Mouse (Mus musculus) embryonic fibroblast, embryonic 13.5 days (primary cell): ENCODE measurements around the gene Vps37d. TPM values are rescaled to one million over a fixed set of nuclear protein-coding genes. Genes with fewer than 3 reads are reported as not detected.

ENCODE experiments used
- H3K27ac ChIP-seq: 2 replicates; pipeline ENCODE4 v1.5.1; 2012; ENCODE audit warnings: low read length, control low read depth, inconsistent platforms; ENCODE audit not compliant: insufficient read depth
- H3K4me1 ChIP-seq: 2 replicates; pipeline ENCODE4 v1.6.1; 2011; ENCODE audit warnings: low read length; ENCODE audit not compliant: control insufficient read depth, insufficient read depth
- H3K4me3 ChIP-seq: 2 replicates; pipeline ENCODE4 v1.5.1; 2011; ENCODE audit warnings: mild to moderate bottlenecking, control low read depth, low read length; ENCODE audit not compliant: insufficient read depth
- CTCF ChIP-seq: IDR thresholded peaks from 2 replicates; pipeline ENCODE4 v1.5.1; 2011; ENCODE audit warnings: mild to moderate bottlenecking, control low read depth, low read length, moderate library complexity, borderline replicate concordance; ENCODE audit not compliant: insufficient read depth
- POLR2A ChIP-seq: IDR thresholded peaks from 2 replicates; pipeline ENCODE4 v1.6.1; 2011; ENCODE audit warnings: low read depth, mild to moderate bottlenecking, control low read depth, low read length, moderate library complexity
- polyA plus RNA-seq: library from polyadenylated mRNA; stranded (reverse); fragments of >200 nt; gene quantifications from 2 replicates; pipeline ENCODE4 v1.2.4, GENCODE M21; 2011; ENCODE audit warnings: low read depth; ENCODE audit not compliant: missing spikeins, insufficient read length

Gene Vps37d
- polyA plus RNA-seq, 1 experiment, result 3.0 TPM

- no peak overlapping the region for H3K4me3 ChIP-seq
- H3K4me1 ChIP-seq, result no peaks in the 10 kb centered on the region
- peak; percentile 65; the same call in 1 of the 2 replicates for TF ChIP-seq CTCF
- TF ChIP-seq POLR2A, result no peak
- no peak overlapping the region for H3K27ac ChIP-seq
Measured at GRCm38 (mm10) chr5:135107521-135108501, 29.7 kb upstream of the Vps37d start.

DNA sequence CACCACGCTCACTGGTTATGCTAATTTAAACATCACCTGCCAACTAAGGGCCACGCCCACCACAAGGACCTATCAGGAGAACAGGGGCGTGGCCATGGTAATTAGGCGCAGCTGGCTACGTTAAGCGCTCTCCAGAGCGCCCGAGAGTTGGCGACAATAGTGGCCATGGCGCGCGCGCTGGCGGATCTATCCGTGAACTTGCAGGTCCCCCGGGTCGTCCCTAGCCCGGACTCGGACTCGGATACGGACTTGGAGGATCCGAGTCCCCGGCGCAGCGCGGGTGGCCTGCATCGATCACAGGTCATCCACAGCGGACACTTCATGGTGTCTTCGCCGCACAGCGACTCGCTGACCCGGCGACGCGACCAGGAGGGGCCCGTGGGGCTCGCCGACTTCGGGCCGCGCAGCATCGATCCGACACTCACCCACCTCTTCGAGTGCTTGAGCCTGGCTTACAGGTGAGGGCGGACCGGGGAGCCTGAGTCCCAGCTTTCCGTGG, 28.7 kb upstream of the Vps37d start:
- no peak for TF ChIP-seq CTCF
- no peak for TF ChIP-seq POLR2A
- H3K4me1 ChIP-seq, result no peaks in the 10 kb centered on the region
- no peak overlapping the region for H3K27ac ChIP-seq
- peak overlapping the region; percentile 19; the same call in 1 of the 2 replicates for H3K4me3 ChIP-seq

- TF ChIP-seq POLR2A, result no peak
- no peak for TF ChIP-seq CTCF
- Histone ChIP-seq H3K27ac (no peak overlapping the region), H3K4me1 (no peaks in the 10 kb centered on the region), H3K4me3 (no peak overlapping the region)
Measured at GRCm38 (mm10) chr5:135103999-135104660, 26.1 kb upstream of the Vps37d start.

- Histone ChIP-seq H3K4me3 (no peak overlapping the region), H3K4me1 (no peaks in the 10 kb centered on the region), H3K27ac (no peak overlapping the region)
- TF ChIP-seq POLR2A (no peak), CTCF (no peak)
Measured at GRCm38 (mm10) chr5:135100981-135101380, 22.9 kb upstream of the Vps37d start.

- TF ChIP-seq CTCF, result no peak
- no peak for TF ChIP-seq POLR2A
- no peak within 1 kb of the TSS for H3K27ac ChIP-seq
- no peaks in the 10 kb centered on the region for H3K4me1 ChIP-seq
- H3K4me3 ChIP-seq, result no peak within 1 kb of the TSS
Measured at GRCm38 (mm10) chr5:135089653-135090052, 11.6 kb upstream of the Vps37d start, which contains the start of gene Mlxipl. Mlxipl (plus strand) TSS chr5:135089890.

GRCm38 (mm10) chr5:135086871-135087270, 8.8 kb upstream of the Vps37d start:
- Histone ChIP-seq H3K4me1 (no peaks in the 10 kb centered on the region), H3K27ac (no peak overlapping the region), H3K4me3 (no peak overlapping the region)
- TF ChIP-seq CTCF, result no peak
- no peak for TF ChIP-seq POLR2A

- no peak overlapping the region for H3K4me3 ChIP-seq
- TF ChIP-seq CTCF (no peak), POLR2A (no peak)
- H3K27ac ChIP-seq, result no peak overlapping the region
- H3K4me1 ChIP-seq, result no peaks in the 10 kb centered on the region
Measured at GRCm38 (mm10) chr5:135080539-135080938, 2.5 kb upstream of the Vps37d start.

- TF ChIP-seq CTCF (no peak), POLR2A (no peak)
- H3K27ac ChIP-seq, result no peak overlapping the region
- no peaks in the 10 kb centered on the region for H3K4me1 ChIP-seq
- H3K4me3 ChIP-seq, result no peak overlapping the region
Measured at GRCm38 (mm10) chr5:135079578-135079977, 1.5 kb upstream of the Vps37d start.

DNA sequence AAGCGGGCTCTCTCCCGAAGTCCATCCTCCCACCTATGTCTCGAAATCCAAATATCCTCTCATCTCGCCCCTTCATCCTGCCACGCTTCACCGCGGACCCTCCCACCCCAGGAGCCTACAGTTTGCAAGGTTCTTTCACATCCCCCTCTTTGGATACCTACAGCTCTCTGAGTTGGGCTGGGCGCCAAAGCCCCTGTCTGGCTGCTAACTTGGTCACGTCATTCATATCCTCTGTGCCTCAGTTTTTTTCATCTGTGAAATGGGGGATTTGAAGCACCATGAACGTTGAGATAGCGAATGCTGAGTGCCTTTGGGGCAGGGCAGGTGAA, 380 bp upstream of the Vps37d start:
- TF ChIP-seq POLR2A (no peak), CTCF (no peak)
- Histone ChIP-seq H3K27ac (no peak overlapping the region), H3K4me3 (peak overlapping the region; percentile 44), H3K4me1 (no peaks in the 10 kb centered on the region)

- H3K27ac ChIP-seq, result no peak overlapping the region
- TF ChIP-seq POLR2A (no peak), CTCF (no peak)
- H3K4me3 ChIP-seq, result peak overlapping the region; percentile 74
- no peaks in the 10 kb centered on the region for H3K4me1 ChIP-seq
Measured at GRCm38 (mm10) chr5:135076931-135077505, 1.0 kb downstream of the Vps37d start.
